Mouse (Mus musculus): ENCODE measurements around the gene Ucma. TPM values are rescaled to one million over a fixed set of nuclear protein-coding genes. Genes with fewer than 3 reads are reported as not detected.

Gene Ucma
- total RNA-seq, 2 experiments from 2014 or later = 1.8 to 4.0 TPM

DNA sequence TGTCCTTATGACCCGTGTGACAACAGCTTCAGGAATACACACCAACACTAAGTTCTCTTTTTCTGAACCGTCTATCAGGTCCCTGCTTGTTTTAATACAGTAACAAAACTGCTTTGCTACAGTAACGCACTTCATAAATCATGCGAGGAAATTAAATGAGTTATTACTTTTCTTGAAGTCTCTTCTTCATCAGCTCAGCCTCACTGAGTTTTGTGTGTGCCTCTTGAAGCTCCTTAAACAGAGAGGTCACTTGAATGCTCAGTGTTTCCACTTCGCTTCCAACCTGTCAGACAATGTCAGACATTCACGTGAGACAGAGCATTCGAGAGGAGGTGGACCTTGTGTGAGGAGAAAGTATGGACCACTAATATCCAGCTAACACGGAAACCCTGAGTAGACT, 58.9 kb downstream of the Ucma start:
- no peak for DNase-seq (ENCODE audit: low spot score in 2 of 2)
- no peak overlapping the region for H3K27ac ChIP-seq
- no peak for TF ChIP-seq CTCF (conservative IDR thresholded peaks at IDR 0.05)
- H3K4me3 ChIP-seq = no peak overlapping the region

DNA sequence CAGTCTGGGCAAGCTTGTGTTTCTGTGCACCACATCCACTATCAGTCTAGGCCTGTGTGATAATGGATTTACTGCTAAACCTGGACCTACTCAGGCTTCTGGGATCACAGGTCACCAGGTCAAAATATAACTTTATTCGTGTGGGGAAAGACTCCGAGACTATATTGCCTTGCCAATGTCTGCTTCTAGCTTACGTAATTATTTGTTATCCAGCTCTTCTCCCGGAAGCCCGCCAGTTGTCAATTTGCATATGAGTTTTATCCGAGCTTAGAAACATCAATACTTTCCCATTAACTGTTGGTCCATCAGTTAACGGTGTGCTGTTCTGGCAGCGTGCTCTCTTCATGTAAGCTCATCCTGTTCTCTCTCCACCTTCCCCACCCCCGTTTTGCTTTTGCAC, 59.3 kb downstream of the Ucma start:
- TF ChIP-seq CTCF (conservative IDR thresholded peaks at IDR 0.05) = no peak
- Histone ChIP-seq H3K27ac (no peak overlapping the region), H3K4me3 (no peak overlapping the region)
- DNase-seq (ENCODE audit: low spot score in 2 of 2) = no peak

Other genes with a start within 250 kb of the Ucma start
- 10 to 100 TPM; 19.7 to 21.5 TPM for gene Sephs1, start 94.6 kb upstream of the Ucma start, total RNA-seq (2021)
- 10 to 100 TPM; 90.9 to 91.1 TPM for gene Phyh, start 57.1 kb upstream of the Ucma start, total RNA-seq (2021)
- 1 to 10 TPM; 1.1 to 2.0 TPM for gene Mcm10, start 36.7 kb downstream of the Ucma start, total RNA-seq (2021)
- gene Optn, start 87.9 kb downstream of the Ucma start, total RNA-seq (2021) = 10 to 100 TPM; 13.5 to 14.1 TPM
- 10 to 100 TPM; 10.0 to 12.6 TPM for gene Ccdc3, start 161.7 kb downstream of the Ucma start, total RNA-seq (2021)